Mouse (Mus musculus): ENCODE results near the gene Ptgs2. TPM values are rescaled to one million over a fixed set of nuclear protein-coding genes. Genes with fewer than 3 reads are reported as not detected.
A peak's percentile ranks its signal among the peaks of the same experiment; 100 is the strongest.

Ptgs2 gene
- total RNA-seq (2021), result 10 to 100 TPM; 20.4 to 28.8 TPM
- long read RNA-seq, experiment 1, full-length matches to known transcripts, result 8 of 16 reads
- long read RNA-seq, experiment 1, partial matches to known transcripts, result 5 of 16 reads
- long read RNA-seq, experiment 1, other reads (novel, unspliced or antisense), result 3 of 16 reads
- long read RNA-seq, experiment 2, full-length matches to known transcripts, result 11 of 18 reads
- long read RNA-seq, experiment 2, partial matches to known transcripts, result 3 of 18 reads
- long read RNA-seq, experiment 2, other reads (novel, unspliced or antisense), result 4 of 18 reads

- intact Hi-C loops (cut with DNase I), result loop anchor here (2.0 to 5.0 kb wide), 3 partner anchors 102 to 233 kb away; no protein-coding TSS in a partner anchor
- Histone ChIP-seq H3K27ac (peak within 1 kb of the TSS; percentile 94), H3K4me3 (peak within 1 kb of the TSS; percentile 69)
- peak; percentile 52 to 63 for DNase-seq (ENCODE audit: extremely low spot score in 1 of 2, low spot score in 2 of 2)
- TF ChIP-seq CTCF (IDR thresholded peaks at IDR 0.05), result peak; percentile 9; the same call in 1 of the 2 replicates
Observed at GRCm38 (mm10) chr1:150099790-150100333, at the start of gene Ptgs2. Gene Ptgs2 (plus strand): TSS chr1:150100031.

GRCm38 (mm10) chr1:150050256-150050655, 49.6 kb upstream of the Ptgs2 start:
- intact Hi-C loops (cut with DNase I), result no loop called here
- no peak overlapping the region for H3K27ac ChIP-seq
- DNase-seq (ENCODE audit: extremely low spot score in 1 of 2, low spot score in 2 of 2), result no peak
- TF ChIP-seq CTCF (IDR thresholded peaks at IDR 0.05), result no peak
- no peak overlapping the region for H3K4me3 ChIP-seq

- no peak overlapping the region for H3K4me3 ChIP-seq
- no peak for DNase-seq (ENCODE audit: extremely low spot score in 1 of 2, low spot score in 2 of 2)
- TF ChIP-seq CTCF (IDR thresholded peaks at IDR 0.05), result no peak
- intact Hi-C loops (cut with DNase I), result no loop called here
- no peak overlapping the region for H3K27ac ChIP-seq
Observed at GRCm38 (mm10) chr1:150065684-150066083, 34.1 kb upstream of the Ptgs2 start.

- intact Hi-C loops (cut with DNase I), result no loop called here
- no peak overlapping the region for H3K27ac ChIP-seq
- DNase-seq (ENCODE audit: extremely low spot score in 1 of 2, low spot score in 2 of 2), result no peak
- TF ChIP-seq CTCF (IDR thresholded peaks at IDR 0.05), result no peak
- H3K4me3 ChIP-seq, result no peak overlapping the region
Observed at GRCm38 (mm10) chr1:150072880-150073279, 27.0 kb upstream of the Ptgs2 start.

GRCm38 (mm10) chr1:150074609-150075008, 25.2 kb upstream of the Ptgs2 start:
- intact Hi-C loops (cut with DNase I), result no loop called here
- Histone ChIP-seq H3K4me3 (no peak overlapping the region), H3K27ac (no peak overlapping the region)
- TF ChIP-seq CTCF (IDR thresholded peaks at IDR 0.05), result no peak
- no peak for DNase-seq (ENCODE audit: extremely low spot score in 1 of 2, low spot score in 2 of 2)

- intact Hi-C loops (cut with DNase I), result no loop called here
- DNase-seq (ENCODE audit: extremely low spot score in 1 of 2, low spot score in 2 of 2), result no peak
Observed at GRCm38 (mm10) chr1:150089040-150089692, 10.7 kb upstream of the Ptgs2 start.

GRCm38 (mm10) chr1:150090229-150090628, 9.6 kb upstream of the Ptgs2 start:
- DNase-seq (ENCODE audit: extremely low spot score in 1 of 2, low spot score in 2 of 2), result no peak
- intact Hi-C loops (cut with DNase I), result no loop called here
- Histone ChIP-seq H3K27ac (no peak overlapping the region), H3K4me3 (no peak overlapping the region)
- no peak for TF ChIP-seq CTCF (IDR thresholded peaks at IDR 0.05)

More at GRCm38 (mm10) chr1:150089040-150089692, 10.7 kb upstream of the Ptgs2 start:
- TF ChIP-seq CTCF (IDR thresholded peaks at IDR 0.05), result no peak
- Histone ChIP-seq H3K4me3 (no peak overlapping the region), H3K27ac (peak overlapping the region; percentile 7)

- no peak for DNase-seq (ENCODE audit: extremely low spot score in 1 of 2, low spot score in 2 of 2)
- TF ChIP-seq CTCF (IDR thresholded peaks at IDR 0.05), result no peak
- intact Hi-C loops (cut with DNase I), result loop anchor here (5.0 kb wide), 1 partner anchor 105 kb away; no protein-coding TSS in a partner anchor
- Histone ChIP-seq H3K27ac (no peak overlapping the region), H3K4me3 (no peak overlapping the region)
Observed at GRCm38 (mm10) chr1:150097036-150097435, 2.8 kb upstream of the Ptgs2 start.

GRCm38 (mm10) chr1:150097721-150098120, 2.1 kb upstream of the Ptgs2 start:
- DNase-seq (ENCODE audit: extremely low spot score in 1 of 2, low spot score in 2 of 2), result no peak
- TF ChIP-seq CTCF (IDR thresholded peaks at IDR 0.05), result no peak
- Histone ChIP-seq H3K27ac (no peak overlapping the region), H3K4me3 (no peak overlapping the region)
- intact Hi-C loops (cut with DNase I), result loop anchor here (5.0 kb wide), 1 partner anchor 105 kb away; no protein-coding TSS in a partner anchor

- DNase-seq (ENCODE audit: extremely low spot score in 1 of 2, low spot score in 2 of 2), result no peak
- TF ChIP-seq CTCF (IDR thresholded peaks at IDR 0.05), result no peak
- intact Hi-C loops (cut with DNase I), result loop anchor here (5.0 kb wide), 1 partner anchor 103 kb away; no protein-coding TSS in a partner anchor
- peak overlapping the region; percentile 94 for H3K27ac ChIP-seq
- peak overlapping the region; percentile 69 for H3K4me3 ChIP-seq
Observed at GRCm38 (mm10) chr1:150099374-150099773, 457 bp upstream of the Ptgs2 start.

- peak; percentile 3 for TF ChIP-seq CTCF (IDR thresholded peaks at IDR 0.05)
- no peak for DNase-seq (ENCODE audit: extremely low spot score in 1 of 2, low spot score in 2 of 2)
- intact Hi-C loops (cut with DNase I), result no loop called here
- Histone ChIP-seq H3K4me3 (no peak overlapping the region), H3K27ac (no peak overlapping the region)
Observed at GRCm38 (mm10) chr1:150104228-150104720, 4.4 kb downstream of the Ptgs2 start.

GRCm38 (mm10) chr1:150106736-150107135, 6.9 kb downstream of the Ptgs2 start:
- Histone ChIP-seq H3K27ac (no peak overlapping the region), H3K4me3 (no peak overlapping the region)
- no peak for DNase-seq (ENCODE audit: extremely low spot score in 1 of 2, low spot score in 2 of 2)
- TF ChIP-seq CTCF (IDR thresholded peaks at IDR 0.05), result no peak
- intact Hi-C loops (cut with DNase I), result no loop called here
